Mouse (Mus musculus) hematopoietic stem cell, adult 5-6 weeks (primary cell): ENCODE data around the gene 1810055G02Rik. TPM values are rescaled to one million over a fixed set of nuclear protein-coding genes. Genes with fewer than 3 reads are reported as not detected.
A peak's percentile ranks its signal among the peaks of the same experiment; 100 is the strongest.

Experiments used
- ATAC-seq, 2 experiments: fragments of 125-278 bp in 1 of 2; replicated peaks in 1 of 2; 2 replicates each; pipeline ENCODE4 v1.8.0; 2016 to 2017; ENCODE audit warnings: inconsistent platforms in 2 of 2, mild to moderate bottlenecking in 2 of 2, moderate number of reproducible peaks in 2 of 2, low read depth in 1 of 2, moderate TSS enrichment in 1 of 2; ENCODE audit not compliant: low FRiP score in 2 of 2, poor library complexity in 2 of 2, severe bottlenecking in 2 of 2, insufficient read depth in 1 of 2, low TSS enrichment in 1 of 2
- total RNA-seq: library from RNA; stranded (forward); fragments of 172-1452, 232-1000 nt; gene quantifications from 2 replicates; pipeline ENCODE4 v1.2.3, GENCODE M21; 2017

Gene 1810055G02Rik
- total RNA-seq, 1 experiment from 2014 or later = 4.6 TPM

- ATAC-seq = no peak
Observed at GRCm38 (mm10) chr19:3723904-3724303, 15.8 kb downstream of the 1810055G02Rik start.

DNA sequence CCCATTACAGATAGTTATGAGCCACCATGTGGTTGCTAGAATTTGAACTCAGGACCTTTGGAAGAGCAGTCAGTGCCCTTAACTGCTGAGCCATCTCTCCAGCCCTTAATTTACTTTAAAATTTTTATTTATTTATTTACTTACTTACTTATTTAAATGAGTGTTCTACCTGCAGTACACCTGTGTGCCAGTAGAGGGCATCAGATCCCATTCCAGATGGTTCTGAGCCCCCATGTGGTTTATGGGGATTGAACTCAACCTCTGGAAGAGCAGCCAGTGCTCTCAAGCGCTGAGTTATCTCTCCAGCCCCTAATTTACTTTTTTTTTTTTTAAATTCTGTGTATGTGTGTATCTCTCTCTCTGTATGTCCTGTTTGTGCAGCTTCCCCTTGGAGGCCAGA lies 16.7 kb downstream of the 1810055G02Rik start:
- ATAC-seq = peak in 1 of 2 experiments; percentile 29; a peak in 2 of 4 replicates

GRCm38 (mm10) chr19:3728901-3729300 lies 20.8 kb downstream of the 1810055G02Rik start:
- ATAC-seq = no peak

GRCm38 (mm10) chr19:3730781-3731646 lies 22.9 kb downstream of the 1810055G02Rik start:
- peak; percentile 59 to 60 for ATAC-seq

DNA sequence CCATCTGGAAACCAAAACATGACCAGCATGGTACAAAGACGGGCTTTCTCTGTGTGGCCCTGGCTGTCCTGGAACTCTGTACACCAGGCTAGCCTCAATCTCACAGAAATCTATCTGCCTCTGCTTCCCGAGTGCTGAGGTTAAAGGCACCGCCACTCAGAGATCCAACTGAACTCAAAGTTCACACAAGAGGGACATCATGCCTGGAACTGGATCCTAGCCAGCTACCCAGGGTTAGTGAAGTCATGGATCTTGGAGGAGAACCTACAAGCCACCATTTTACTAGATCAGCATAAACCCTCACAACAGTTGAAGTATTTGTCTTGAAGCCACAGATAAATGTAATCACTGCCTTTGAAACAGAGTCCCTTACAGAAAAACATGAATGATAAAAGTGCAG lies 27.9 kb downstream of the 1810055G02Rik start:
- no peak for ATAC-seq

DNA sequence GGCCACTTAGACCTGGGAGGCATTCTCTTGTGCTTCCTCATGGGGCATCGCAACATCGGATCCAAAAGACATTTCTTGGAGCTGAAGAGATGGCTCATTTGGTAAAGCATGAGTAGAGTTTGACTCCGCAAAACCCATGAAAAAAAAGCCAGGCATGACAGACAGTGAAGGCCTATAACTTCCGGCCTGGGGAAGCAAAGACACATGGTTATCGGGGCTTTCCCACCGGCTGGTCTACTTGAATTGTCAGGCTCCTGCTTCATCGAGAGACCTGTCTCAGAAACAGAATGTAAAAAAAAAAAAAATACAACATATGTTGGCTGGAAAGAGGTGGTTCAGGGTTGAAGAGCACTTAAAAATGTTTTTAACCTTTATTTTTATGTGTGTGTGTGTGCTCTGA lies 31.6 kb downstream of the 1810055G02Rik start:
- ATAC-seq = no peak

DNA sequence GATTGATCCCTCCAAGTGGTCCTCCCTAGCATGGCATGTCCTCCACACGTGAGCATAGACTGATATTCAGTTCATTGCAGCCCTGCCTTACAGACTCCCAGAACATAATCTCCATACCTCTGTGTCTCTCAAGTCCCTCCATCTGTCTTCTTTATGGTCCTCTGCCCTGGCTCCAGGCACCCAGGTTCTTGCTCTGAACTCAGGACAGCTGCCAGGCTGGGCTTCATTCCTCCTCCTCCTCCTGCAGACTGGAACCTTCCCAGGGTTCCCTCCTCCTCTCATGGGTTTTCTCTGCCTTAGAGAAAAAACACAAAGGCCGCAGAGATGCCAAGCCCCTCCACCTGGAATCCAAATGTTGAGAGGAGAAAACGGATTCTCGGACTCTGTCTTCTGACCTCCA lies 34.6 kb downstream of the 1810055G02Rik start:
- ATAC-seq = no peak

DNA sequence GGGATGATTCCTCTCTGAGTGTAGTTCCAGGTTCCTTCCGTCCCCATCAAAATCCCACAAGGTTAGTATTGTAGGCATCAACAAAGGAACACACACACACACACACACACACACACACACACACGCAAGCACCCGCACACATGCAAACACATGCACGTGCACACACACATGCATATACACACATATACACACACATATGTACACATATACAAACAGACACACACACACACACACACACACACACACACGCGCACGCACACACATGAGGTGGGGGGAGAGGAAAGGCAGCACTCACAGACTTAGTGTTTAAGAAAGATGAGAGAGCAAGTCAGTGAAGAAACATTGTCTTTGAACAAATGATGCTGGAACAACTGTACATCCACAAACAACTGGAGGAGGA lies 35.3 kb downstream of the 1810055G02Rik start:
- ATAC-seq = no peak

- peak; percentile 45 to 46; a peak in 3 of 4 replicates for ATAC-seq
Observed at GRCm38 (mm10) chr19:3743851-3744512, 35.9 kb downstream of the 1810055G02Rik start.

DNA sequence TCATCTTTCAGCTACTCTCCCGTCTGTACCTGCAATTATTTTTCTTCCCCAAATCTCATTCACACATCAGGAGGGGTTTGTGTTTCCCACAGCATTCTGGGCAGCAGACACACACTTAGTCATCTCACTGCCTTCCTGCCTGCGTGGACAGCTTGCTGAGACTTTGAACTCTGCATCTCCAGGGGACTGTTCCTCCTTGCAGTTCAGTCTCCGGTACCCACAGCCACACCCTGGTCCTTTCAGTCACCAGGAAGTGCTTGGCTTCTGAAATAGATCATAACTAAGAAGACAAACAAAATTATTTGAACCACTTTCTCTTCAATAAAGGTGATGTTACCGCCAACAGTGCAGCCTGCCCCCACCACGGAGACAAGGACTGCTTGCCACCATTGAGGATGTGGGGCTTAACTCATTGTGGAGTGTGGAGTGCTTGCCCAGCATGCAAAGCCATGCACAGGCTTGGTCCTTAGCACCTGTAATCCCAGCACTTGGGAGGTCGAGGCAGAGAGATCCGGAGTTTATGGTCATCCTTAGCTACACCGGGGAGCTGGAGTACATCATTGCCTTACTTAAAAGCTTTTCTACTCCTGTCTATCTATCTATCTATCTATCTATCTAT lies 44.6 kb downstream of the 1810055G02Rik start:
- no peak for ATAC-seq

DNA sequence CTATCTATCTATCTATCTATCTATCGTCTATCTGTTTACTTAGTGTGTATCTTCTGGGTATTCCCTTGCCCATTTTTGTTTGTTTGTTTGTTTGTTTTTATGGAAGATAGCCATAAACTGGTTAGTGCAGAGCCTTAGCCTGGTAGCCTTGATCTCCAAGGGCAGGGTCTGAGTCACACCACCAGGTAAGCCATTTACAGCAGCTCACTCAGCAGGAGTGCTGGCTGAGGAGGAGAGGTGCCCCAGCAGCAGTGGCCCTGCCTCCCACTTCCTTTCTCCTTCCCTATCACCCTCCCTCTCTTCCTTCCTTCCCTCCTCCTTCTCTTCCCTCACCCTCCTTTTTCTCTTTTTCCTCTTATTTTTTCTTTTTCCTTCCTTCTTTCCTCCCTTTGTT lies 45.1 kb downstream of the 1810055G02Rik start:
- no peak for ATAC-seq

DNA sequence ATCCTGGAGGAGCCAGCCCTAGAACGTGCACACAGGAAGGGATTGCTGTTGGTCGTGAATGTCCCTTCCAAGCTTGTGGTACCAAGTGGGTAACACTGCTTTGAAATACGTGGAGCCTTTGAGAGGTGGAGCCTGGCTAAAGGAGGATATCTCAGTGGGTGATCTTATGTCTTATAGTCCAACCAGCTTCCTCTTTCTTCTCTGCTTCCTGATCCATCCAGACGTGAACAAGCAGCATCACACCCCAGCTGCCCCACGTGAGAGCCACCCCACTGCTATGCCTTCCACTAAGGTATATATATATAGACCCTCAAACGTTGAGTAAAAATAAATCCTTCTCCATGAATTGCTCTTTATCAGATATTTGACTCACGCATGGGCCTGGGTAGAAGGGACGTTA lies 45.6 kb downstream of the 1810055G02Rik start:
- peak in 1 of 2 experiments; percentile 32; a peak in 1 of 4 replicates for ATAC-seq

GRCm38 (mm10) chr19:3757861-3758260 lies 49.8 kb downstream of the 1810055G02Rik start:
- ATAC-seq = no peak

DNA sequence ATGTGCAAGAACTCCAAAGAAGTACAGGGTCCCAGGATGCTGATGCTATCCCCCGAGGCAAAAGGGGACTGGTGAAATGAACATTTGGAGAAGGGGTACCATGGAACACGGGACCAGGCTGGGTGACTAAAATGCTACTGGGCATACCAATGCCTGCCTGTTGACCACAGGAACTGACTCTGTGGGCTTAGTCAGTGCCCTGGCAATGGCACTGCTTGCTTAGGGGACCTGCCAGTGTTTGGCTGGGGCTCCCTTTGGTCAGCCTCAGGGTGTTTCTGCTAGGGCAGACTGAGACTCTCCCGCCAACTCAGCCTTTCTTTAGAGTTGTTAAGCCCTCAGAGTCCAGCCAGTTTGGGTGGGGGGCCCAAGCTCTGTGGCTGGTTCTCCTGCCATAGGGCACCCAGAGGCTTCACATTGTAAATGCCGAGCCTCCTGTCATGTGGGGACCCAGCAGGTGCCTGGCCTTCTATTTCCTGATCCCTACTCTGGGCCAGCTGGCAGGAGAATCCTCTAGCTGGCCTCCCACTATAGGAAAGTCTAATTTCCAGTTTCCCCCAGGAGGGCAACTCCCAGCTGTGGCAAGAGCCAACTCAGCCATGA lies 57.2 kb downstream of the 1810055G02Rik start:
- no peak for ATAC-seq

GRCm38 (mm10) chr19:3766378-3766777 lies 58.3 kb downstream of the 1810055G02Rik start:
- ATAC-seq = no peak

- ATAC-seq = peak in 1 of 2 experiments; percentile 24; a peak in 2 of 4 replicates
Observed at GRCm38 (mm10) chr19:3767276-3767780, 59.2 kb downstream of the 1810055G02Rik start, which contains the start of gene Kmt5b. Gene Kmt5b, plus strand, starts transcription at chr19:3767421.
